Mouse (Mus musculus) neural tube, embryonic 13.5 days (tissue): ENCODE results near the gene Gm32742. TPM values are rescaled to one million over a fixed set of nuclear protein-coding genes. Genes with fewer than 3 reads are reported as not detected.

Source experiments
- ATAC-seq: fragments of 200-750 bp; cut with Nextera tagmentation; 2 replicates; pipeline ENCODE4 v1.8.0; 2017; ENCODE audit warnings: low read depth, mild to moderate bottlenecking, moderate TSS enrichment, moderate library complexity
- H3K27ac ChIP-seq: fragments of 300-500 bp; sonication (generic); replicated peaks from 2 replicates; pipeline ENCODE4 v1.5.1; 2015; ENCODE audit warnings: moderate library complexity, mild to moderate bottlenecking, inconsistent platforms
- H3K27me3 ChIP-seq: fragments of 300-500 bp; sonication (generic); 2 replicates; pipeline ENCODE4 v1.6.1; 2015; ENCODE audit warnings: mild to moderate bottlenecking, inconsistent platforms
- H3K36me3 ChIP-seq: fragments of 300-500 bp; sonication (generic); 2 replicates; pipeline ENCODE4 v1.6.1; 2015; ENCODE audit warnings: mild to moderate bottlenecking, inconsistent platforms
- H3K4me1 ChIP-seq: fragments of 300-500 bp; sonication (generic); replicated peaks from 2 replicates; pipeline ENCODE4 v1.6.1; 2015; ENCODE audit warnings: inconsistent platforms
- H3K4me2 ChIP-seq: fragments of 300-500 bp; sonication (generic); 2 replicates; pipeline ENCODE4 v1.6.1; 2015; ENCODE audit warnings: inconsistent platforms, mild to moderate bottlenecking, moderate library complexity
- H3K4me3 ChIP-seq: fragments of 300-500 bp; sonication (generic); 2 replicates; pipeline ENCODE4 v1.5.1; 2015; ENCODE audit warnings: mild to moderate bottlenecking, inconsistent platforms
- H3K9ac ChIP-seq: fragments of 300-500 bp; sonication (generic); 2 replicates; pipeline ENCODE4 v1.6.1; 2015; ENCODE audit warnings: moderate library complexity, mild to moderate bottlenecking, inconsistent platforms
- H3K9me3 ChIP-seq: fragments of 300-500 bp; sonication (generic); 2 replicates; pipeline ENCODE4 v1.6.1; 2016; ENCODE audit warnings: inconsistent platforms
- WGBS: fragments of 180-500 bp; shearing (Covaris S2); methylation state at CpG from one replicate; pipeline ENCODE4 v1.1.7; 2015; 5-methylcytosine and 5-hydroxymethylcytosine counted together
- microRNA counts: library from miRNA; unstranded; fragments of <30 nt; microRNA quantifications from one replicate; lab custom pipeline; 2016
- microRNA-seq: library from miRNA; unstranded; fragments of <30 nt; microRNA quantifications from one replicate; pipeline ENCODE4, GENCODE M21; 2016
- polyA plus RNA-seq: library from polyadenylated mRNA; unstranded; fragments of >200 nt; fragmentation: Nextera tagmentation; extraction: Ambion mirVana; gene quantifications from 2 replicates; pipeline ENCODE4 v1.2.1, GENCODE M21; 2015

Gm32742 gene
- polyA plus RNA-seq, 1 experiment from 2014 or later = 0.06 TPM

- Histone ChIP-seq H3K9me3 (no peaks in the 10 kb centered on the region), H3K27me3 (peaks cover 11% of the 10 kb centered on the region), H3K36me3 (no peaks in the 10 kb centered on the region), H3K4me2 (peak within 1 kb of the TSS; percentile 100), H3K4me1 (peaks cover 23% of the 10 kb centered on the region), H3K4me3 (peak within 1 kb of the TSS; percentile 59), H3K9ac (0 out of 2 replicates have a peak within 1 kb of the TSS, but pooled peaks have one; percentile 76), H3K27ac (no peak within 1 kb of the TSS)
- 7% methylated on average over 27 of the region's 27 CpGs for WGBS
- ATAC-seq = peak; percentile 45
Measured at GRCm38 (mm10) chr9:51101756-51102425, 63.4 kb downstream of the Gm32742 start, which contains the start of gene 4833427G06Rik. Gene 4833427G06Rik, minus strand, starts transcription at chr9:51102078.

- Histone ChIP-seq H3K27me3 (peaks cover 11% of the 10 kb centered on the region; the same call in 1 of the 2 replicates), H3K36me3 (no peaks in the 10 kb centered on the region), H3K9me3 (no peaks in the 10 kb centered on the region), H3K4me3 (no peak overlapping the region), H3K4me2 (no peak overlapping the region), H3K9ac (no peak overlapping the region), H3K27ac (no peak overlapping the region), H3K4me1 (peaks cover under 1% of the 10 kb centered on the region; the same call in 1 of the 2 replicates)
- no peak for ATAC-seq
- WGBS = 63% methylated on average over 2 of the region's 2 CpGs
Measured at GRCm38 (mm10) chr9:51096306-51096705, 69.0 kb downstream of the Gm32742 start.

GRCm38 (mm10) chr9:51093697-51094096 is 71.6 kb downstream of the Gm32742 start:
- Histone ChIP-seq H3K27me3 (no peaks in the 10 kb centered on the region), H3K36me3 (no peaks in the 10 kb centered on the region), H3K4me1 (no peaks in the 10 kb centered on the region), H3K9me3 (no peaks in the 10 kb centered on the region), H3K4me3 (no peak overlapping the region), H3K9ac (no peak overlapping the region), H3K4me2 (no peak overlapping the region), H3K27ac (no peak overlapping the region)
- 73% methylated on average over 5 of the region's 5 CpGs for WGBS
- no peak for ATAC-seq

- H3K9me3 ChIP-seq = no peaks in the 10 kb centered on the region
- no peak overlapping the region for H3K4me3 ChIP-seq
- 83% methylated on average over 5 of the region's 5 CpGs for WGBS
- no peak overlapping the region for H3K9ac ChIP-seq
- H3K4me2 ChIP-seq = no peak overlapping the region
- peaks cover 11% of the 10 kb centered on the region for H3K27me3 ChIP-seq
- no peak for ATAC-seq
- H3K4me1 ChIP-seq = peaks cover 9% of the 10 kb centered on the region
- H3K27ac ChIP-seq = no peak overlapping the region
- H3K36me3 ChIP-seq = no peaks in the 10 kb centered on the region
Measured at GRCm38 (mm10) chr9:51081614-51082013, 83.7 kb downstream of the Gm32742 start.

MicroRNA genes within 50 kb of the gene (microRNA counts, 519-probe panel; counts per million panel counts)
- microRNA mmu-miR-34b-3p (lab: Ali Mortazavi, UCI) (not detected), microRNA mmu-miR-34b-5p (lab: Ali Mortazavi, UCI) (not detected), microRNA mmu-miR-34c (lab: Ali Mortazavi, UCI) (4,502 counts per million, percentile 76 among the panel's probes with 10 or more counts)

Small RNAs within 50 kb of the gene (microRNA-seq; reads per million reads assigned to microRNA genes)
- gene Mir34b = 14.1 reads per million, percentile 30 among the genes with 10 or more reads in this experiment
- 301 reads per million, percentile 69 among the genes with 10 or more reads in this experiment for gene Mir34c

Other genes with a start within 250 kb of the Gm32742 start
- 15.5 and 18.0 TPM in 2 replicates for gene Sik2, start 156.4 kb downstream of the Gm32742 start, polyA plus RNA-seq
- gene Btg4, start 104.6 kb downstream of the Gm32742 start, polyA plus RNA-seq = not detected in 2 replicates
- gene Layn, start 88.4 kb downstream of the Gm32742 start, polyA plus RNA-seq = 2.4 and 2.7 TPM in 2 replicates
- gene 4833427G06Rik, start 63.4 kb downstream of the Gm32742 start, polyA plus RNA-seq = 0.60 TPM in 1 of 2 replicates, not detected in the other
- 0.22 TPM in 1 of 2 replicates, not detected in the other for gene Pou2af1, start 48.2 kb upstream of the Gm32742 start, polyA plus RNA-seq
- 0.56 and 1.3 TPM in 2 replicates for gene Colca2, start 113.1 kb upstream of the Gm32742 start, polyA plus RNA-seq
- gene 1810046K07Rik, start 163.4 kb upstream of the Gm32742 start, polyA plus RNA-seq = not detected in 2 replicates